Mouse (Mus musculus): ENCODE measurements around the gene Tuba1b. TPM values are rescaled to one million over a fixed set of nuclear protein-coding genes. Genes with fewer than 3 reads are reported as not detected.
A peak's percentile ranks its signal among the peaks of the same experiment; 100 is the strongest.
"Not testable (repeated sequence)": the region's sequence is repeated elsewhere in the genome, so short reads cannot be mapped to it uniquely, and the experiment has no call there.

The Tuba1b gene
- polyA plus RNA-seq, 1 experiment from 2014 or later: 1,523 TPM

DNA sequence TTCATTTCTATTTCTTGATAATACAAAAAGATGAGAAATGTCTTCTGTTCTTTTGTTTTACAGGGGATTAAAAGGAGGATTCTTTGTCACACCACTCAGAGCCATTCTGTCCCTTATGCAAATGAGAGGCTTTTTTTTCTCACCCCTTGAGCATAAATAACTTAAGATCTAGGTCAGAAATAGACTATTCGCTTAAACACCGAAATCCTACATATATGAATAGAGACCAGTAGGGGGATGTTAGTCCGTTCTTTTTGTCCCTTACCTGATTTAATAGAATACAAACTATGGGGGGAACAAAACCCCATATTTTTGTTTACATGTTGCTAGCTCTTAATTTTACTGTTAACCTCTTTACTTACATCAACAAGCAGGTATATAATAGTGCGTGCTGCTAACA is 21.6 kb upstream of the Tuba1b start:
- Histone ChIP-seq H3K9me3 (ENCODE audit: control insufficient read depth, low read length) (no peaks in the 10 kb centered on the region), H3K27me3 (replicated peaks; ENCODE audit: control insufficient read depth, insufficient read depth, low read length) (no peaks in the 10 kb centered on the region), H3K4me2 (ENCODE audit: low read depth, low read length) (no peak overlapping the region), H3K9ac (ENCODE audit: low read depth, low read length) (no peak overlapping the region), H3K4me1 (ENCODE audit: control insufficient read depth, insufficient read depth, low read length) (peaks cover 14% of the 10 kb centered on the region; the same call in 1 of the 2 replicates), H3K27ac (replicated peaks; ENCODE audit: low read depth, low read length) (no peak overlapping the region), H3K36me3 (ENCODE audit: control insufficient read depth, insufficient read depth, low read length) (no peaks in the 10 kb centered on the region), H3K4me3 (ENCODE audit: low read depth, low read length) (no peak overlapping the region)
- WGBS: 89% methylated on average over 4 of the region's 4 CpGs
- DNase-seq (ENCODE audit: low spot score) (no peak), ATAC-seq (ENCODE audit: low read depth) (no peak)

DNA sequence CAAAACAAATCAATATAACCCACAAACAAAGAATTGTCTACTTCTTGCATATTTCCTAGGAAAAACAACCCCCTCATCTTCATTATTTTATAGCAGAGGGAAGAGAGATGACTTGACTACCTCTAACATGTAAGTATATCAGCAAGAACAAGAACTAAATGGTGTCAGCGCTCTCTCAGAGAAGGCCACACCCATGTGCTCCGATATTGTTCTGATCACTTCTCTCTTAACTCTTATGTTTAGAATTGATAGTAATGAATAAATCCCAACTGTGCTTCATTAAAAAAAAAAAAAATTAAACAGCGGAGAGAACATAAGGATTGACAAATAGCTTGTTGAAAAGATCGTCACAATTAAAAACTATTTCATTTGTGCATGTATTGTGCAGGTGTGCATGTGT is 21.0 kb upstream of the Tuba1b start:
- Histone ChIP-seq H3K4me1 (ENCODE audit: control insufficient read depth, insufficient read depth, low read length) (peaks cover 14% of the 10 kb centered on the region; the same call in 1 of the 2 replicates), H3K27ac (replicated peaks; ENCODE audit: low read depth, low read length) (peak overlapping the region; percentile 99), H3K4me2 (ENCODE audit: low read depth, low read length) (peak overlapping the region; percentile 80; the same call in 1 of the 2 replicates), H3K9ac (ENCODE audit: low read depth, low read length) (no peak overlapping the region; the same call in 1 of the 2 replicates), H3K9me3 (ENCODE audit: control insufficient read depth, low read length) (no peaks in the 10 kb centered on the region), H3K27me3 (replicated peaks; ENCODE audit: control insufficient read depth, insufficient read depth, low read length) (no peaks in the 10 kb centered on the region), H3K36me3 (ENCODE audit: control insufficient read depth, insufficient read depth, low read length) (no peaks in the 10 kb centered on the region), H3K4me3 (ENCODE audit: low read depth, low read length) (peak overlapping the region; percentile 85; the same call in 1 of the 2 replicates)
- DNase-seq (ENCODE audit: low spot score) (no peak), ATAC-seq (ENCODE audit: low read depth) (no peak)
- 72% methylated on average over 4 of the region's 4 CpGs for WGBS

DNA sequence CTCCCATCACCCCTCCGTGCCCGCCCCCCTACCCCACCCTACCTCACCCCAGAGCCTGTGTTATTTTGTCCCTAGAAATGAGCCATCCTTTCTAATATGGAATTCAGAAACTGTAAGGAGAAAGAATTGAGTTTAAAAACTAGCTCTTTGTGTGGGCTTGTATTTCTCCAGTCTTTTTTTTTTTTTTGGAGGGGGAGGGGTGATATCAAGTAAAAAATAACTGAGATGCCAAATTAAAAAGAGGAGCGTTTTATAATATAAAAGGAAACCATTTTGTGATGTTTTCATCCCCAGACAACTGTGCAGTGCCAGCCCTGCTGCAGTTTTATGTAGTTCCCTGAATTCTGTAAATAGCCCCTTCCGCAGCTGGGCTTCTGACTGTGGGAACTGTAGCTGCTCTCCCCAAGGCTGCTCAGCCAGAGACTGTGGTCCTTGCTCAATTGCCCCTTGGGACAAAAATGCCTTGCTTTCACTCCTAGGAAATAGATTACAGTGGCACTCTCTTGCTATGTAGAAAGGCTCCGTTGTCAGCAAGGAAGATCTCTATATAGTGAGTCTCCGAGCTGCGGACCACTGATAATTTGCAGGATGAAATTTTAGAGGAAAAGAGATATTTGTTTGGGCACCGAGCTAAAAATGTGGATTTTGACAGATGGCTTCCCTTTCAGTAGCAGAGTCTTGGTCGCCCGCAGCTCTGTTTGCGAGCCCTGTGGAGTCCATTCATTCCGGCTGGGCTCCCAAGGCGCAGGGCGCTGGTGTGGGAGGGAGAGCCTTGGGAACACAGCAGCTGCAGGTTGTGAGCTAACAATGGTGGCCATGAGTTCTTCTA is 20.3 kb upstream of the Tuba1b start:
- Histone ChIP-seq H3K4me3 (ENCODE audit: low read depth, low read length) (peak overlapping the region; percentile 85), H3K9me3 (ENCODE audit: control insufficient read depth, low read length) (no peaks in the 10 kb centered on the region), H3K9ac (ENCODE audit: low read depth, low read length) (peak overlapping the region; percentile 56), H3K27ac (replicated peaks; ENCODE audit: low read depth, low read length) (peak overlapping the region; percentile 99), H3K4me1 (ENCODE audit: control insufficient read depth, insufficient read depth, low read length) (peaks cover 14% of the 10 kb centered on the region; the same call in 1 of the 2 replicates), H3K4me2 (ENCODE audit: low read depth, low read length) (peak overlapping the region; percentile 80), H3K36me3 (ENCODE audit: control insufficient read depth, insufficient read depth, low read length) (peaks cover 2% of the 10 kb centered on the region; the same call in 1 of the 2 replicates), H3K27me3 (replicated peaks; ENCODE audit: control insufficient read depth, insufficient read depth, low read length) (no peaks in the 10 kb centered on the region)
- ATAC-seq (ENCODE audit: low read depth) (no peak), DNase-seq (ENCODE audit: low spot score) (peak; percentile 78)
- 17% methylated on average over 14 of the region's 14 CpGs for WGBS

DNA sequence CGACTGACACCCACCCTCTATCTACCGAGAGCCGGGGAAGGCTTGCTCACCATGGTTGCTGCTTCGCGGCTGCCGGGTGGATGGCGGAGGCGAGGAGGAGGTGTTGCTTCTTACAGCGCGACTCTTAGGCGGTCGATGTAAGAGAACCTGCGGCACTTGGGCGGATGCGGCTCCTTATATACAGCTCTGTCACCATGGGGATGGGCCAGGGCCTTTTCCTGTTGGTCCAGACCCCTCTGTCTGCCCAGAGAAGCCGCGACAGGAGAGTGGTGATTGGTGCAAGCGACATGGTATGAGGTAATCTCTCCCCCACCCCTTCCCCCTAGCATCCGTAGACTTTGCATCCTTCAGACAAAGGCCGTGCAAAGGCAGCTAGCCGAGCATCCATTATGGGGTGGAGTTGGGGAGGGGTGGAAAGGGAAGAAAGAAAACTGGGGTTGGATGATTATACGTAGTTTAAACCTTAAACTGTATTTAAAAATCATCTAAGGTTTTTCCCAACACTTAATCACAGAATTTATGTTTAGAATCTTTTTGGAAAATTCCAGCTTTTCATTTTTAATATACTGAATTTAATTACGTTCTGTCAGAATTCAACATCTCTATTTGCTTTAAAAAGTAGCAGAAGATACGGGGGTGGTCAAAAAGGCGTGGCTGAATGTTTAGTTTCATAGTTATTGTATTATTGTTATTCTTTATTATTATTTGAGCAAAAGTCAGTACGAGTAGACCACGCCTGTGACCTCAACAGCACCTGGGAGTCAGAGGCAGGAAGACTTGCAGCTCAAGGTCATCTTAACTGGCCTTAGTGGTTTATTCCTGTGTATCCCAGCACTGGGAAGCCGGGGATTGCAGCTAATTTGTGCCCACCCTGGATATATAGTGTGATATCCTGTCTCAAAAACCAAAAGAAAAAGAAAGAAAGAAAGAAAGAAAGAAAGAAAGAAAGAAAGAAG is 19.3 kb upstream of the Tuba1b start, which contains the start of the genes Gm49450 and Tuba1a:
Gm49450 (minus strand) TSS at position 151 of the 956 bp plus-strand sequence.
Tuba1a (minus strand) TSS at position 303 of the 956 bp plus-strand sequence.
- WGBS: 5% methylated on average over 22 of the region's 28 CpGs
- DNase-seq (ENCODE audit: low spot score): peak; percentile 99
- Histone ChIP-seq H3K4me2 (ENCODE audit: low read depth, low read length) (peak within 1 kb of the TSS; percentile 80), H3K9ac (ENCODE audit: low read depth, low read length) (peak within 1 kb of the TSS; percentile 97), H3K36me3 (ENCODE audit: control insufficient read depth, insufficient read depth, low read length) (peaks cover 7% of the 10 kb centered on the region; the same call in 1 of the 2 replicates), H3K4me3 (ENCODE audit: low read depth, low read length) (peak within 1 kb of the TSS; percentile 85), H3K9me3 (ENCODE audit: control insufficient read depth, low read length) (no peaks in the 10 kb centered on the region), H3K27ac (replicated peaks; ENCODE audit: low read depth, low read length) (peak within 1 kb of the TSS; percentile 99), H3K4me1 (ENCODE audit: control insufficient read depth, insufficient read depth, low read length) (peaks cover 14% of the 10 kb centered on the region; the same call in 1 of the 2 replicates), H3K27me3 (replicated peaks; ENCODE audit: control insufficient read depth, insufficient read depth, low read length) (no peaks in the 10 kb centered on the region)
- peak; percentile 98 for ATAC-seq (ENCODE audit: low read depth)

DNA sequence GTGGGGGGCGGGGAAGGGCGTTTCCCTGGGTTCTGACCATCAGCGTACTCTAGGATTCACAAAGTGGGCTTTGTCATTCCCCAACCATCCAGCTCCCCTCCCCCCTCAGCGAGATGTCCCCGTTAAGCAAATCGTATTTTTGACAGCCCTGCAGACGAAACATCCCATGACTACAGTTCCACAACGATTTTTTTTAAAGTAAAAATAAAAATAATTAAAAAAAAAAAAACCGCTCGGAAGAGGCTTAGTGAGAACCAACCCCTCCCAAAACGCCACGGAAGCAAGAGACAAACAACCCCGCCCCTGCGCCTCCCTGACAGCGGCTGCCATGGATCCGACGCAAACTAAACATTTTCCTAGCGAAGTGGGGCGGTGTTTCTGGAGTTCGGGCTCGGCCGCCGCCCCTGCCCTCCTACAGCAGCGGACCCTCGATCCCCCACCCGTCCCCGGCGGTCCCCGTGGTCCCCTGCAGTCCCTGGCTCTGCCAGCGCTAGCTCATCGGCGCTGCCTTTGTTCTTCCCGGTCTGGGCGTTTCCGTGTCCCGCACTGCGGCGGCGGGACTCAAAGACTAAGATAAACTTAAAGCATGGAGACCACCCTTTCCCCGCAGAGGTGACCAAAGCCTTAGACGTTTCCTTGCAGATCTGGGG is 18.5 kb upstream of the Tuba1b start:
- H3K4me1 ChIP-seq (ENCODE audit: control insufficient read depth, insufficient read depth, low read length): peaks cover 14% of the 10 kb centered on the region; the same call in 1 of the 2 replicates
- peak overlapping the region; percentile 85 for H3K4me3 ChIP-seq (ENCODE audit: low read depth, low read length)
- ATAC-seq (ENCODE audit: low read depth) (peak; percentile 67), DNase-seq (ENCODE audit: low spot score) (peak; percentile 89)
- peak overlapping the region; percentile 99 for H3K27ac ChIP-seq (replicated peaks; ENCODE audit: low read depth, low read length)
- no peaks in the 10 kb centered on the region for H3K9me3 ChIP-seq (ENCODE audit: control insufficient read depth, low read length)
- peaks cover 7% of the 10 kb centered on the region; the same call in 1 of the 2 replicates for H3K36me3 ChIP-seq (ENCODE audit: control insufficient read depth, insufficient read depth, low read length)
- WGBS: under 1% methylated on average over 39 of the region's 41 CpGs
- H3K27me3 ChIP-seq (replicated peaks; ENCODE audit: control insufficient read depth, insufficient read depth, low read length): no peaks in the 10 kb centered on the region
- peak overlapping the region; percentile 97 for H3K9ac ChIP-seq (ENCODE audit: low read depth, low read length)
- H3K4me2 ChIP-seq (ENCODE audit: low read depth, low read length): peak overlapping the region; percentile 80

DNA sequence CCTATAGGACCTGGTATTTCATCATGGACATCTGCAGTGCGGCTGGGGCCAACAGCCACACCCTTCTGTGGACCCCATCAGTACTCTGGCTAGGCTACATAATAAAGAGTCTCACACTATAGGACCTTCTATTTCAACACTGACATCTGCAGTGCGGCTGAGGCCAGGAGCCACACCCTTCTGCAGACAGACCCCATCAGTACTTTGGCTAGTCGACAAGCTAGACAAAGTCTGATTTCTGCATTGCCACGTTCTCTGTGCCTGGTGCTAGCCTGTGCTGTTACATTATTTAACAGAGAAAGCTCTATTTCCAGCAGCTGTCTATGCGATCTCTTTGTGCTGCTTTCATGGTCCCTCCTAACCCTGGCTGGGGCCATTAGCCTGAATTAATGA is 17.7 kb upstream of the Tuba1b start:
- ATAC-seq (ENCODE audit: low read depth): no peak
- peaks cover 14% of the 10 kb centered on the region; the same call in 1 of the 2 replicates for H3K4me1 ChIP-seq (ENCODE audit: control insufficient read depth, insufficient read depth, low read length)
- peak overlapping the region; percentile 80 for H3K4me2 ChIP-seq (ENCODE audit: low read depth, low read length)
- no peaks in the 10 kb centered on the region for H3K27me3 ChIP-seq (replicated peaks; ENCODE audit: control insufficient read depth, insufficient read depth, low read length)
- peak overlapping the region; percentile 99 for H3K27ac ChIP-seq (replicated peaks; ENCODE audit: low read depth, low read length)
- H3K9me3 ChIP-seq (ENCODE audit: control insufficient read depth, low read length): no peaks in the 10 kb centered on the region
- H3K9ac ChIP-seq (ENCODE audit: low read depth, low read length): peak overlapping the region; percentile 97
- H3K4me3 ChIP-seq (ENCODE audit: low read depth, low read length): peak overlapping the region; percentile 85
- DNase-seq (ENCODE audit: low spot score): peak; percentile 38
- H3K36me3 ChIP-seq (ENCODE audit: control insufficient read depth, insufficient read depth, low read length): peaks cover 7% of the 10 kb centered on the region; the same call in 1 of the 2 replicates
- 16% methylated on average over 5 of the region's 5 CpGs for WGBS

DNA sequence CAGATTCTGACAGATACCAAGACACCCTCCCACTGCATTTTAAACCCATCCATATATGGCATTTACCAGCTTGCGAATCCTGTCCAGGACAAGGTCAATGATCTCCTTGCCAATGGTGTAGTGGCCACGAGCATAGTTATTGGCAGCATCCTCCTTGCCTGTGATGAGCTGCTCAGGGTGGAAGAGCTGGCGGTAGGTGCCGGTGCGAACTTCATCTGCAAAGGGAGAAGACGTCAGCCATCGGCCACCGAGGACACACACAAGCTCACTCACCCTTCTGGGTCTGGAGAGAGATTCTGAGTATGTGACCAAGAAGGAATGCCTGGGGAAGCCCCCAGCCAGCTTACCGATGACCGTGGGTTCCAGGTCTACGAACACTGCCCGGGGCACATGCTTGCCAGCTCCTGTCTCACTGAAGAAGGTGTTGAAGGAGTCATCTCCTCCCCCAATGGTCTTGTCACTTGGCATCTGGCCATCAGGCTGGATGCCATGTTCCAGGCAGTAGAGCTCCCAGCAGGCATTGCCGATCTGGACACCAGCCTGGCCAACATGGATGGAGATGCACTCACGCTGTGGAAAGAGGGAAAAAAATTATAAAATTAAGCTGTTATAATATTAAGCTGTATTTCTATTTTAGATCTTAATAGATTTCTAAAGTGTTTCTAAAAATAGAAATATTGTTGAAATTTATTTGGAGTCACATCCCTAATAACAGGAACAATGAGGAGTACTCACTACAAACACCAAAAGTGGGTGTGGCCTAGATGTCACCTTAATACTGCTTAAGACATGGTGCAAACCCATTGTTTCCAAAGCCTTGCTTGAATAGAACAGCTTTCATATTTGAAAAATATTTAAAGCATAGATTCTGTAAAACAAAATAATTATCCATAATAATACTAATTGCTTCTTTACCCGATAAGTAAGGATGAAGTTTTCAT is 17.0 kb upstream of the Tuba1b start:
- H3K9ac ChIP-seq (ENCODE audit: low read depth, low read length): peak overlapping the region; percentile 97
- H3K27ac ChIP-seq (replicated peaks; ENCODE audit: low read depth, low read length): peak overlapping the region; percentile 99
- not testable (repeated sequence) for ATAC-seq (ENCODE audit: low read depth); H3K9me3 ChIP-seq (ENCODE audit: control insufficient read depth, low read length); DNase-seq (ENCODE audit: low spot score); H3K36me3 ChIP-seq (ENCODE audit: control insufficient read depth, insufficient read depth, low read length); H3K27me3 ChIP-seq (replicated peaks; ENCODE audit: control insufficient read depth, insufficient read depth, low read length)
- H3K4me2 ChIP-seq (ENCODE audit: low read depth, low read length): peak overlapping the region; percentile 80
- peak overlapping the region; percentile 85 for H3K4me3 ChIP-seq (ENCODE audit: low read depth, low read length)
- peaks cover 14% of the 10 kb centered on the region; the same call in 1 of the 2 replicates for H3K4me1 ChIP-seq (ENCODE audit: control insufficient read depth, insufficient read depth, low read length)
- 83% methylated on average over 11 of the region's 15 CpGs for WGBS
